Mouse (Mus musculus) gastrocnemius, postnatal 36 days (tissue): Measurements from ENCODE around the gene Mis18a. TPM values are rescaled to one million over a fixed set of nuclear protein-coding genes. Genes with fewer than 3 reads are reported as not detected.

Source experiments
- DNase-seq, 2 experiments: peaks; one replicate each; pipeline ENCODE4 v3.0.0; 2022
- intact Hi-C: fragments of 180-260 bp; cut with DNase I; formaldehyde crosslinking; loops from one replicate; pipeline ENCODE4 v1.15.1; 2025
- total RNA-seq, 2 experiments: library from RNA; stranded (reverse); gene quantifications; 2 replicates each; pipeline ENCODE4 v1.2.3; 2021

Gene Mis18a
- total RNA-seq, 2 experiments from 2014 or later: 1.0 to 1.2 TPM

GRCm38 (mm10) chr16:90706279-90706678 is 20.9 kb downstream of the Mis18a start:
- DNase-seq: no peak
- intact Hi-C loops: loop anchor here (5.0 kb wide), 1 partner anchor 74 kb away; no protein-coding TSS in a partner anchor

GRCm38 (mm10) chr16:90704161-90704825 is 22.9 kb downstream of the Mis18a start:
- intact Hi-C loops: no loop called here
- no peak for DNase-seq

- intact Hi-C loops: no loop called here
Observed at GRCm38 (mm10) chr16:90703646-90704045, 23.6 kb downstream of the Mis18a start.

GRCm38 (mm10) chr16:90701541-90701940 is 25.7 kb downstream of the Mis18a start:
- intact Hi-C loops: no loop called here
- no peak for DNase-seq

More at GRCm38 (mm10) chr16:90703646-90704045, 23.6 kb downstream of the Mis18a start:
- no peak for DNase-seq

GRCm38 (mm10) chr16:90699390-90699789 is 27.8 kb downstream of the Mis18a start:
- intact Hi-C loops: no loop called here
- DNase-seq: no peak

DNA sequence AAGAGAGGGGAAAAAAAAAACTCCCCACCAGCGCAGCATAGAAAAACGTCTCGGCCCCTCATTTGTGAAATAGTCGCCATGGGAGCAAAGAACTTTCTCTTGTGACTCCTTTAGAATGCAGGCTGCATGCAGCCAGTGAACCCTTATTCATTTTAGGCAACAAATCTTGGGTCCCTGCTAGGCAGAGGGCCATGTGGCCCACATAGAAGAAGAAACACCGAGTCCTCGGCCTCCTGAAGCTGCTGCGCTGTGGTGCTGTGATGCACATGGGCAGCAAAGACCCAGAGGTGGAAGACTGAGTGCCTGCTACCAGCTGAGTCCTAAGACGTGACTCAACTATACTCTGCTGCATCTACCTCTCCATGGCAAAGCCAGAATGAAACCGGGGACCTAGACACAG is 30.9 kb downstream of the Mis18a start:
- intact Hi-C loops: no loop called here
- DNase-seq: no peak

GRCm38 (mm10) chr16:90695121-90695520 is 32.1 kb downstream of the Mis18a start:
- intact Hi-C loops: no loop called here
- DNase-seq: no peak

- no peak for DNase-seq
- intact Hi-C loops: no loop called here
Observed at GRCm38 (mm10) chr16:90694719-90695118, 32.5 kb downstream of the Mis18a start.

GRCm38 (mm10) chr16:90693625-90694024 is 33.6 kb downstream of the Mis18a start:
- intact Hi-C loops: no loop called here

DNA sequence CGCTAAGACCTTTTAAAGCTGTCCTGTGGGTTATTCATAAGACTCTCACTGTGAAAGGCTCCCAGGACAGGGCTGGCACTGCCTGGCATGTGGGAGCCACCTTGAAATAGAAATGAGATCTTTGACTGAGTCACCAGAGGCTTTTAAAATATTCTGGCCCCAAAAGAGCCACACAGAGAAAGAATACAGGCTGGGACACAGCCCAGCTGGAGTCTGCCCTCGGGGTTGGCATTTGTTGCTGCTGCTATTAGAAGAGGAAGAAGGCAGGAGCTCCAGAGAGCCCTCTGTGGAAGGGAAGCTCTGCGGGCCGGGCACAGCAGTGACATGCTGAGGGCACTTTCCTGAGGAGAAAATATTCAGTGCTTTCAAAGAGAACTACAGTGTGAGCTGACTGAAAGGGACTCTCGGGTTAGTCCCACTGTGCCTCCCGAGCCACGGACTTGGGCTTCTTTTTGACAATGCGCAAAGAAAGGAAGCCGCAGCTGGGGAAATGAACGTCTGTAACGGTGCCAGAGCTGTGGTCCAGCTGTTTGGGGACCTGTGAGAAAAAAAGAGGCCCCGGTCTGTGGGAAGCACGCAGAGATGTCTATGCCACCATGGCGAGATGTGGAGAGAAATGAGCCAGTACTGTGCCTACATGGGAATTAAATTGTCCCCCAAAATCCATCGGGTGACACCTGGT is 34.4 kb downstream of the Mis18a start:
- peak; percentile 35 to 42 for DNase-seq
- intact Hi-C loops: no loop called here

More at GRCm38 (mm10) chr16:90693625-90694024, 33.6 kb downstream of the Mis18a start:
- no peak for DNase-seq

GRCm38 (mm10) chr16:90687687-90688263 is 39.4 kb downstream of the Mis18a start:
- intact Hi-C loops: no loop called here
- DNase-seq: no peak

GRCm38 (mm10) chr16:90687011-90687410 is 40.2 kb downstream of the Mis18a start:
- intact Hi-C loops: no loop called here
- no peak for DNase-seq

DNA sequence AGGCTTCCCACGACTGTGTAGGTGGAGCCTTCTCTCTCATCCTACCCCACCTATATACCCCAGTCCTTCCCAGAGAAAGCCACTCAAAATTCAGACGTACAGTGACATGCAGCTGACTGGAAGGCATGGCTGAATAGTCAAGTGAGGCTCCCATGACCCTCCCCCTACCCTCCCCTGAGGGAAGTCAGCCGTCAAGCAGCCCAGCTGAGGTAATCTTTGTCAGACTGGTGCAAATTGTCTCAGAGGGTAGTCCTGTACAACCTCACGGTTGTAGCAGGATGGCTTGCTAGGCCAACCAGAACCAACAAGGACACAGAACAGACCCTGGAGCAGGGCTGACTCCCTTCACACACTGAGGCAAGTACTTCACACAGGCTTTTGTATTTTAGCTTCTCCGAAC is 43.1 kb downstream of the Mis18a start:
- intact Hi-C loops: no loop called here
- no peak for DNase-seq

DNA sequence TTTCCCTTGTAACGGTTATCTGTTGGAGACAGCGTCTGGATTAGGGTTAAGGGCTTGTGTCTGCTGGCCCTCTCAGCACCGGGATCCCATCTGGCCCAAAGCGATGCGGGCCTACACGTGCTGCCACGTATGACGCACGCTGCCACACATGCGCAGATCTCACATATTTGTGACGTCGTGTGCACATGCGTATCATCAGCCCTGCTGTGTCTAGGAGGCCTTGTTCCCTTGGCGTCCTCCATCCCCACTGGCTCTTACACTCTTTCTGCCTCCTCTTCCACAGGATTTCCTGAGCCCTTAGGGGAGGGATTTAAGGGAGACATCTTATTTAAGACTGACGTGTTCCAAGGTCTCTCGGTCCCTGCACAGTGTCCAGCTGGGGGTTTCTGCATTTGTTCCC is 47.2 kb downstream of the Mis18a start:
- intact Hi-C loops: no loop called here

GRCm38 (mm10) chr16:90678820-90679219 is 48.4 kb downstream of the Mis18a start:
- intact Hi-C loops: no loop called here
- no peak for DNase-seq

More for the DNA sequence above, 47.2 kb downstream of the Mis18a start:
- no peak for DNase-seq

DNA sequence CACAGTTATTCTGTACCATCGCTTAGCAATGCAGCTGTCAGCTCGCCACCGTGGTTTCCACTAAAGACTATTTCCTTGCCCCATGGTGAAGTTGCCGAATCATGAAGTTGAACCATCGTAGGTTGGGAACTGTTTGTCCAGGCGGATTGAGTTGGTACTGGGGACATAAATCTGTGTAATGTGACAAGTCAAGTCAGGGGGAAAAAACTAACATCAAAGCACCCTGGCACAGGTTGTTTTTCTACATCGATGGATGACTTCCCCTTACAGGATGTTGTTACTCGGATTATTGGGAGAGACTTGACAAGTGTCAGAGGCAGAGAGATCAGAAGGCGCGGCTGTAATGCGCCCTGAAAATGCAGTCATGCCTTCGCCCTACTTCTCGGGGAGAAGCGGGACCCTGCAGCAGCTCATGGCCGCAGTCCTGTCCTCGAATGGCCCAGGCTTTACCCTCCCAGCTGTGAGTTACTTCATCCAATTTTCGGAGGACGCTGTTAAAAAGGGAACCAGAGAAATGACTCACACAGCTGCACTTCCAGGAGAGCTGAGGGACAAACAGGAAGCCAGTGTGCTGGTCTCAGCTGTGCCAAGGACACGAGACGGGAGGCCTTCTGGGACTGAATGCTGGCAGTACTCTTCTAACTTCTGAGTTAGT is 50.2 kb downstream of the Mis18a start:
- DNase-seq: peak; percentile 39 to 49
- intact Hi-C loops: no loop called here

DNA sequence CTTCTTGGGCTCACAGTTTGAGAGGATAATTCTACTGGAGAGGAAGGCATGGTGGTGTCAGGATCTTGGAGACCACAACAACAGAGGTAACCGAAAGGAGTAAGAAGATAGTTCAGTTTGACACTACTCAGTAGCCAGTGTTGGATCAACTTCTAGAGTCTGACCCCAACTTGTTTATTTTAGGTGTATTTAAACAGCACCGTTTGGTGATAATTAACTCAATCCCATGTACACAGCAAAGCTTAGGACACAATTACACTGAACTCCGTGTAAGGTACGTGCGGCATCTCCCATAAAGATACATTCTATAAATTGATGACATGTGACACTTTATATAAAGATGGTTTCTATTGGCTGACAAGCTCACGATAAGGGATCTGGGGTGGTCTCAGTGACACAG is 52.6 kb downstream of the Mis18a start:
- DNase-seq: no peak
- intact Hi-C loops: no loop called here

DNA sequence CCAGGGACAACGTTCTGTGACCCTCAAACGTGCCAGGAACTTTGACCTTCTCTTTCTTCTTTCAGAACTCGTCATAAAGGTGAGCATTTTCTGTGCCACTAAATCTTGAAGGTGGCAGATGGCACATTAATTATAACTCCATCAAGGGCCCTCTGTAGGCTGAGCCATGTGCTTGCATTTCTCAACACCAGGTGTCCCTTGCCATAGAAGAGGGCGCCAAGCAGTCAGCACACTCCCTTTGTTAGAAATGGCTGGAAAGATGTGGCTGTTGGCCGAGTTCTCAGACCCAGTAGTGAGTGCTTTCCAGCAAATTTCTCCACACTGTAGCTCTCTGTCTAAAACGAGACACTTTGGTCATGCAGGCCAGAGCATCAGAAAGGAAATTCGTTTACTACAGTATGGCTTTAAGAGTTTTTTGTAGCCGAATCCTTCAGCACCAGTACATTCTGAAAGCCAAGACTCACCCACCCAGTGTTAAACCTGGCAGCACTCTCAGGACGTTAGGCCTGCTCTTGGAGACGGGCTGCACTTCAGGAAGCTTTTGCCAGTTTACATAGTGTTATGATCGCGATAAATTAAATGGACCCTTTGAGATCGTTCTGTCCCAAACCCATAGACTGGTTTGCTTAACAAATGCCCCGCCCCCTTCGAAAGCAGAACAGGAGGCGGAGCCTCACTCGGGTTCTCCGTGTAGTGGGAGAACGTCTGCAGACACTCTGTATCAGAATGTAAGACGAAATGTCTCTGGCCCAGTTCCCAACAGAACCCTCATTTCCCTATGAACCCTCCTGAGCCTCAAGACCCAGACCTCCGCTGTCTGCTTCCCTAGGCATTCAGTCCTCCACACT is 53.5 kb downstream of the Mis18a start:
- peak in 1 of 2 experiments; percentile 7 for DNase-seq
- intact Hi-C loops: no loop called here
